Comparison of ENCODE assay signal across 13 mouse cellular contexts in the genomic region with DNA sequence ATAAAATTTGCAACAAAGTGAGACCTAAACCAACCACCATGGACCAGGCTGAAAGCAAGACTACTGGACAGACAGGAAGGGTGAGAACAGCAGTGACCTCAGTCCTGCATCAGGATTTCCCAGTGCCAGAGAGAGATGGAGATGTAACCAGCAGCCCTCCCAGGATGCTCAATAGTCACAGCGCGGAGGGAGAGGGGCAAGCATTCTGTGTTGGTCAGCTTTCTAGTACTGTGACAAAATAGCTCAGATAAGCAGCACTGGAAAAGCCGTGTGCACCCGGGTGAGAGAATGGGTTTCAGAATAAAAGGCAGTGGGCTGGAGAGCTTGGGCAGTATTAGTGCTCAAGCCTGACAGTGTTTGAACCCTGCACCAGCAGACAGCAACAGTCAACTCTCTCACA.
"Had no signal": no experiment of that assay in that cellular context is flagged by ENCODE, and none has a peak within 500 bp of the region (broad histone marks: within the 10 kb centered on the region; RNA-seq: fewer than 3 reads in every experiment).

No protein-coding gene starts in this region.

- H3K9me3 ChIP-seq: kidney, embryonic 15.5 days; limb, embryonic 15.5 days; midbrain, embryonic 10.5 days; neural tube, embryonic 15.5 days had no signal

- DNase-seq: layer of hippocampus, adult 9-11 months; layer of hippocampus, postnatal 36 days; lung, adult 2 months; lung, postnatal 10 days; midbrain, embryonic 14.5 days; thymus, postnatal 4 days had no signal

- H3K4me2 ChIP-seq: kidney, embryonic 15.5 days; limb, embryonic 15.5 days; neural tube, embryonic 15.5 days had no signal

- H3K27me3 ChIP-seq: kidney, embryonic 15.5 days; limb, embryonic 15.5 days; neural tube, embryonic 15.5 days had no signal

- H3K27ac ChIP-seq: limb, embryonic 15.5 days; liver, embryonic 14.5 days; midbrain, embryonic 10.5 days; neural tube, embryonic 15.5 days; stomach, postnatal 0 days had no signal

- H3K4me3 ChIP-seq: kidney, embryonic 15.5 days; limb, embryonic 15.5 days; midbrain, embryonic 10.5 days; myocyte; neural tube, embryonic 15.5 days had no signal

- H3K9ac ChIP-seq: kidney, embryonic 15.5 days; limb, embryonic 15.5 days; liver, embryonic 14.5 days; neural tube, embryonic 15.5 days had no signal
